Mouse (Mus musculus) gastrocnemius, adult 2 months (tissue): ENCODE measurements around the gene Slc16a3. TPM values are rescaled to one million over a fixed set of nuclear protein-coding genes. Genes with fewer than 3 reads are reported as not detected.
A peak's percentile ranks its signal among the peaks of the same experiment; 100 is the strongest.

Experiments used
- DNase-seq: peaks from one replicate; pipeline ENCODE4 v3.0.0; 2022
- H3K27ac ChIP-seq: fragments of 200-600 bp; 2 replicates; pipeline ENCODE4 v1.8.1; 2022; ENCODE audit warnings: mild to moderate bottlenecking
- H3K4me3 ChIP-seq: fragments of 200-600 bp; 2 replicates; pipeline ENCODE4 v1.8.1; 2022; ENCODE audit warnings: mild to moderate bottlenecking, moderate library complexity
- CTCF ChIP-seq: fragments of 200-600 bp; IDR thresholded peaks from 2 replicates; pipeline ENCODE4 v1.8.1; 2022; ENCODE audit warnings: antibody characterized with exemption, mild to moderate bottlenecking, moderate library complexity
- intact Hi-C: fragments of 180-260 bp; cut with DNase I; formaldehyde crosslinking; loops from one replicate; pipeline ENCODE4 v1.15.1; 2025
- total RNA-seq, 2 experiments: library from RNA; stranded (reverse); gene quantifications; 2 replicates each; pipeline ENCODE4 v1.2.3; 2021

The Slc16a3 gene
- total RNA-seq, 2 experiments from 2014 or later, result 295 to 479 TPM

GRCm38 (mm10) chr11:120928468-120928867 is 19.8 kb upstream of the Slc16a3 start:
- DNase-seq, result no peak
- TF ChIP-seq CTCF, result no peak
- Histone ChIP-seq H3K4me3 (no peak overlapping the region), H3K27ac (no peak overlapping the region; the same call in 1 of the 2 replicates)
- intact Hi-C loops, result no loop called here

GRCm38 (mm10) chr11:120931479-120931878 is 16.8 kb upstream of the Slc16a3 start:
- peak overlapping the region; percentile 94 for H3K27ac ChIP-seq
- intact Hi-C loops, result no loop called here
- peak overlapping the region; percentile 89; the same call in 1 of the 2 replicates for H3K4me3 ChIP-seq
- peak; percentile 79 for DNase-seq
- no peak for TF ChIP-seq CTCF

DNA sequence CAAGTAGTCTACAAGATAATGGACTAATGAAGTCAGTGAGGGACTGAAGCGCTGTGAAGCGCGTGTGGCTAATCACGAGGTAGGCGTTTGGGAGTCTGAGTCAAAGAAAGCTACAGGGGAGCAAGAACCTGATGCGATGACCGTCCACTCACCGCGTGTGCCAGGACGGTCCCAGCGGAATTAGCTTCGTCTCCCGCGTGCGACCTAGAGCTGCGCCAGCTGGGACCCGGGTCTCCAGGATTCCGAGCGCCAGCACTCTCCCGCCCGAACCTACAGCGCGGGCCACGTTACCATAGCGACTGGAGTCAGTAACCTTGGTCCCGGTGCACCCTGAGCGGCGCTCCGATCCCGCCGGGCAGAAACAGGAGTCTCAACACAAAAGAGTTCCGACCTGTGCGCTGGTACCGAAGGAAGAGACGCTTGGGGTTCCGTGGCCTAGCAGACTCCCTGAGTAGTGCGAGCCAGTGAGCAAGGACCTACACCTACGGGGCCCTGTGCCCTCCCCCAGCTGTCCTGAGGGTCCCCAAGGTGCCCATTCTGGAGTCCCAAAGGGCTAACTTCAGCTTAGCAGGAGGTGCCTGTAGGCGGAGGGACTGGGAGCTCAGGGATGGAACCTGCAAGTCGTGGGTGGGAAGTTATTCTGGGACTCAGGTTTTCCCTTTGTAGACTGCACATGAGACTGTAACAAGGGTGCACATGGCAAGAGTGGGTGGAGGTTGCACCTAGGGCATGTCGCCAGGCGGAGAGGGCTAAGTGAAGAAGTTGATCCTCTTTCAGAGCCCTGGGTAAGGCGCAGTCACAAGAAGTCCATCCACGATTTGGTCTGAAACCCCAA is 15.5 kb upstream of the Slc16a3 start, which contains the start of gene Ccdc57:
Ccdc57 (minus strand) TSS at position 309 of the 835 bp plus-strand sequence.
- intact Hi-C loops, result loop anchor here (2.0 kb wide), 1 partner anchor 16 kb away; the partner anchor contains the start of gene Slc16a3
- peak; percentile 92 for DNase-seq
- Histone ChIP-seq H3K4me3 (peak within 1 kb of the TSS; percentile 89), H3K27ac (peak within 1 kb of the TSS; percentile 94)
- TF ChIP-seq CTCF, result no peak

GRCm38 (mm10) chr11:120937976-120938375 is 10.3 kb upstream of the Slc16a3 start:
- DNase-seq, result no peak
- no peak overlapping the region for H3K27ac ChIP-seq
- intact Hi-C loops, result no loop called here
- TF ChIP-seq CTCF, result no peak
- no peak overlapping the region for H3K4me3 ChIP-seq

DNA sequence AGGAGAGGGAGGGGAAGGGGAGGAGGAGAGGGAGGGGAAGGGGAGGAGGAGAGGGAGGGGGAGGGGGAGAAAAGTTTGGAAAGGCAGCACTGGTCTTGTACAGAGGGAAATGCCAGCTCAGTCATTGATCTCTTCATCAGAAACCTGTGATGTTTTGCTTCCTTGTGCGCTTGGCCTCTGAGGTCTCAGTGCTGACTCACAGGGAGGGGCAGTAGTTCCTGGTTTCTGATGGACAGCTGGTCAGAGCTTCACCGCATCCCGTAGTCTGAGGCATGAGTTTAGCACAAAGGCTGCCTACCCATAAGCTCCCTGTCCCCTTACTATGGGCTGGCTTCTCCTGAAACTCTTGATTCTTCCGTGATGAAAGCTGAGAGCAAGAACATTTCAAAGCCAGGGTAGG is 9.5 kb upstream of the Slc16a3 start:
- no peak for TF ChIP-seq CTCF
- no peak overlapping the region for H3K4me3 ChIP-seq
- intact Hi-C loops, result no loop called here
- no peak overlapping the region for H3K27ac ChIP-seq
- no peak for DNase-seq

GRCm38 (mm10) chr11:120939712-120940341 is 8.5 kb upstream of the Slc16a3 start:
- intact Hi-C loops, result no loop called here
- no peak for TF ChIP-seq CTCF
- no peak overlapping the region for H3K4me3 ChIP-seq
- DNase-seq, result no peak
- no peak overlapping the region for H3K27ac ChIP-seq

DNA sequence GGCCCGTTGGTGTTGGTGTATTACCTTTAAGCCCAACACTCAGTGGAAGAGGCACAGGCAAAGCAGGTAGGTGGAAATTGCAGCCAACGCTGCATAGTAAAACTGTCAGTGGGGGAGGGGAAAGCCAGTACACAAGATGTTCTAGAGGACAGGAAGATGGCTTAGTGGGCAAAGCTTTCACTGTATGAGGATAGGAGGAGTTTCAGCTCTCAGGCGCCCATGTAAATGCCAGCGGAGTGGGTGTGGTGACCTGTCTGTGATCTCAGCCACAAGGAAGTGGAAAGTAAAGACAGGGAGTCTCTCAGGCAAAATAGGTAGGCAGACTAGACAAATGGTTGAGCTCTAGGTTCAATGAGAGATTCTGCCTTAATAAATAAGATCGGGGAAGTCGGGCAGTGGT is 7.3 kb upstream of the Slc16a3 start:
- no peak overlapping the region for H3K27ac ChIP-seq
- H3K4me3 ChIP-seq, result no peak overlapping the region
- intact Hi-C loops, result no loop called here
- DNase-seq, result no peak
- TF ChIP-seq CTCF, result no peak

DNA sequence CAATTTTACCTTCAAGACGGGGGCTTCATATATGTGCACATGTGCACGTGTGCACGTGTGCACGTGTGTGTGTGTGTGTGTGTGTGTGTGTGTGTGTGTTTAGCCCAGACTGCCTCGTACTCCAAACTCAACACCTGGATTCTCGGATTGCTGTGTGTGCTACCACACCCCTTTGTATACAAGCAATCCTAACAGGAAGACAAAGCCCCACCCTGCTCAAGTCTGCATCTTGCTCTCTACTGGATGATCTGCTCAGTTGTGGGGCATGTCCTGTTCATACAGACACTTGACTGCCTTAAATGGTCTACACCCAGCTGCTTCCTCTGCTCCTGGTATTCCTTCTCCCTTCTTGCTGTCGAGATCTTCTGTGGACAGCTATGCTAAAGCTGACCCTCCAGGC is 3.0 kb upstream of the Slc16a3 start:
- TF ChIP-seq CTCF, result no peak
- peak overlapping the region; percentile 97 for H3K27ac ChIP-seq

DNA sequence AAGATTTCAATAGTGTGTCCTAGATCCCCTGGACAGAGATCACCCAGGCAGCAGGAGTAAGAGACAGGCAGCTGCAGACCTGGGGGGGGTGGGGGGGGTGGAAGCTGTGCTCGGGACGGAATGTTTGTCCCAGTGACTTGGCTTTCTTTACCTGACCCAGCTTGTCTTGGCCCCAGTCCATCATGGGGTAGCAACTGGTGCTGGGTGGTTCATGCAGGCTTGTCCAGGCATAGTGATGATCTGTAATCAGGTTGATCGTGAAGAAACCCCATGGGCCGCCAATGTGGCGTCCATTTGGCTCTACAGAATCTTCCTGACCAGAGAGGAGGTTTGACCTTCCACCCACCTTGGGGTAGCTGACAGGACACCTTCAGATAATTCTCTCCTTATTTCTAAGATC is 2.4 kb upstream of the Slc16a3 start:
- DNase-seq, result peak; percentile 78
- no peak for TF ChIP-seq CTCF
- H3K4me3 ChIP-seq, result peak overlapping the region; percentile 13; the same call in 1 of the 2 replicates
- intact Hi-C loops, result no loop called here
- peak overlapping the region; percentile 97 for H3K27ac ChIP-seq

More for the DNA sequence above, 3.0 kb upstream of the Slc16a3 start:
- no peak for DNase-seq
- H3K4me3 ChIP-seq, result no peak overlapping the region
- intact Hi-C loops, result no loop called here

GRCm38 (mm10) chr11:120948861-120949851 is 876 bp downstream of the Slc16a3 start:
- peak; percentile 31 for TF ChIP-seq CTCF
- Histone ChIP-seq H3K4me3 (peak overlapping the region; percentile 73), H3K27ac (peak overlapping the region; percentile 97)
- intact Hi-C loops, result loop anchor here (2.0 kb wide), 1 partner anchor 16 kb away; the partner anchor contains the start of gene Ccdc57
- peak; percentile 93 for DNase-seq

- intact Hi-C loops, result loop anchor here (2.0 kb wide), 1 partner anchor 17 kb away; the partner anchor contains the start of gene Ccdc57
- TF ChIP-seq CTCF, result no peak
Observed at GRCm38 (mm10) chr11:120949863-120950262, 1.6 kb downstream of the Slc16a3 start.

More at GRCm38 (mm10) chr11:120949863-120950262, 1.6 kb downstream of the Slc16a3 start:
- peak; percentile 70 for DNase-seq
- peak overlapping the region; percentile 97 for H3K27ac ChIP-seq
- H3K4me3 ChIP-seq, result peak overlapping the region; percentile 73
